Mouse (Mus musculus): ENCODE measurements at regions not wholly inside any gene's neighbourhood (a gene's known extent, or its start where the extent isn't known, plus 50 kb on each side); places are given as distances from the start of the nearest gene placed in this dataset.
"Not testable (repeated sequence)": the region's sequence is repeated elsewhere in the genome, so short reads cannot be mapped to it uniquely, and the experiment has no call there.

DNA sequence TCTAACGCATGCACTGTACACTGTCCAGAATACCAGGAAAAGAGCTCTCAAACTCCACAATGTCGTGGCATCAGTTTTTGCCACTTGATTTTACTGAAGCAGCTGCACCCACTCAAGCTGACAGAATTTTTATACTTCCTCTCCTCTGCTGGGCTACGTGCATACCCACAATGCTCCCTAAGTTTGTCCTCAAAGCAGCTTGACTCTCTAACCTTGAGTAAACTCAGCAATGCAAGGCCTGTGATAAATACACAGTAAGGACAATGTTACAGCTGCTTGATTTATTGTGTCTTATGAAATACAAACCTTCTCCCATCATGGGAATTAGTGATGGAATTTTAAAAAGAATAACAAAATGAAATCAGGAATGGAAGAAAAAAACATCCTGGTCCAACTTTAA is 129.7 kb downstream of the Trmt11 start:
- no peak for DNase-seq (ENCODE audit: low read depth, low spot score)

DNA sequence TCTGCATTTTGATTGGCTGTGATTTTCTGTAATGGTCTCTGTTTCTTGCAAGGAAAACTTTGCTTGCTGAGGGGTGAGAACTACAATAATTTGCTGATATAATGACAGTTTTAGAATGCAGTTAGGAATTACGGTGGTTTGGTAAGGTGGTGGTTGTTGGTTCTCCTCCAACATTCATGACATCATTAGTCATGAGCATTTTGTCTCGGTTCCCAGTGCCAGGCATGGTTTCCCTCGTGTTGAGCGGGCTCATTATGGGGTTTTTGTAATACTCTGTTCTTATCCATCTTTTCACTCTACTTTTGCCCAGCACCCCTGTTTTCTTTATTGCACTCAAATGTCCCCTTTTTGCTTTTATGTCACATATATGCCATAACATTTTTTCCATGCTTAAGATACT is 149.9 kb downstream of the Trmt11 start:
- no peak for DNase-seq (ENCODE audit: low read depth, low spot score)

DNA sequence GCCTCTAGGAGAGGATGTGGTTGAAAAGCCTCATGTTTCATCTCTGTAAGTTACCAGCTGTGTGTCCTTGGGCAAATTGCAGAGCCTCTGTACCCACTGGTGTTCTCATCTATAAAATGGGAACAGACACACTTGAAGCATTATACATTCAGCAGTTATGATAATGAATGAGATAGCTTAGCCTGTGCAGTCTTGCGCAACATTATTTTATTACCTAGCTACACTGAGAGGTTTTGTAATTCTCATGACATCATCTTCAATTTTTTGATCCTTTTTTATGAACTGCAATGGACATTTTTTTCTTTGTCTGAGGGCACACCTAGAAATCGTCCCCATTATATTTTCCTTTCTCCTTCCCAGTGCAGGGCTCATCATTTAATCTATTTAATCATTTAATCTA is 153.5 kb downstream of the Trmt11 start:
- DNase-seq (ENCODE audit: low read depth, low spot score), result no peak

DNA sequence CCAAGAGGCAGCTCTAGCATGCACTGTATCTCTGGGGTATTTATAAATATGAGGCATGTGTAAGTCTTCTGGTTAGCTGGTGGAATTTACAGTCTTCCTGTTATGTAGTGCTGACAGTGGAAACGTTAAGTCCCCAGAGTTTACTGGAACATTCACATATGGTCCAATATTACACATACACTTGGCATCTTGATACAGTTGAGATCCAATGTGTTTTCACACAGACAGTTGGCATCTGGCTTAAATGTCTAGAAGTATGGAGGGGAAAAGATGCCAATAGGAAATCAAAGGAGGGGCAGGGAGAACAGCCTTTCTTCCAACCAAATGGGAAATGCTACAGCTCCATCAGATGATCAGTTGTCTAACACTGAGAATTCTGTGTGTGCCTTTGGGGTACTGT is 154.0 kb downstream of the Trmt11 start:
- DNase-seq (ENCODE audit: low read depth, low spot score), result no peak

DNA sequence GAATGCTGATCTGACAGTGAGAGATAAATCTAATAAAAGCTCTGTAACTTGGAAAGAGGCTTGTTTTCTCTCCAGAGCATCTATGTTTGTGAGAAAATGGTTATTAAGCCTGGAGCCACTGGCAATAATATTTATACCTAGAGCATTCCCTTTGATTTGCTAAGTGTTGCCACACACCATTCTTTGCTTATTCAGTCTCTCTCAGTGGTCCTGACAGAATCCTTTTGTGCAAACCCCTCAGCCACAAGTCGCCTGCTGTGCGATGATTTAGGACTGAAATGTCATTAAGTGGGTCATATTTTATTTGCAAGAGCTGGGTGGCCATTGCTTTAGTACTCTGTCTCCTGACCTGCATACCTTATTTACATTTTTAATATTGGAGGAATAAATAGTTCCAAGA is 160.7 kb downstream of the Trmt11 start:
- DNase-seq (ENCODE audit: low read depth, low spot score), result no peak

DNA sequence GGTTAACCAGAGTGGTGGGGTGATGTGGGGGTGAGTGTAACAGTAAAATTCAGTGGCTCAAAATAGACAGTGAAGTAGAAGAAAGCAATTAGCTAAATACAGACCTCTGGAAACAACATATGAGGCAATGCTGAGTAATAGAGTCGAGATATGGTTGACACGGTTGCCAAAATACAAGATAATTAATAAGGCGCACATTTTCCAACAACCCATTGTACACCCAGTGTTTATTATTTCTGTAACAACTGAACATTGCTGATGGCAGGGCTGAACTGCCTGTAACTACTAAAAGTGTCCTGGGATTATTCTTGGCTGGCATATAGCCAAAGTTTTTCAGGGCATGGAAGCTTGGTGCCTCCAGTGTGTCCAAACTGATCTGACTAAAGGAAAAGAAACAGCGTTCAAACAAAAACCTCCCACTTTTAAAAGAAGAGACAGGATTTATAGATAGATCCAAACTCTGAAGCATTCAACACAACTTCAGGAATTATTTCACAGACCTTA is 174.1 kb downstream of the Trmt11 start:
- no peak for DNase-seq (ENCODE audit: low read depth, low spot score)

DNA sequence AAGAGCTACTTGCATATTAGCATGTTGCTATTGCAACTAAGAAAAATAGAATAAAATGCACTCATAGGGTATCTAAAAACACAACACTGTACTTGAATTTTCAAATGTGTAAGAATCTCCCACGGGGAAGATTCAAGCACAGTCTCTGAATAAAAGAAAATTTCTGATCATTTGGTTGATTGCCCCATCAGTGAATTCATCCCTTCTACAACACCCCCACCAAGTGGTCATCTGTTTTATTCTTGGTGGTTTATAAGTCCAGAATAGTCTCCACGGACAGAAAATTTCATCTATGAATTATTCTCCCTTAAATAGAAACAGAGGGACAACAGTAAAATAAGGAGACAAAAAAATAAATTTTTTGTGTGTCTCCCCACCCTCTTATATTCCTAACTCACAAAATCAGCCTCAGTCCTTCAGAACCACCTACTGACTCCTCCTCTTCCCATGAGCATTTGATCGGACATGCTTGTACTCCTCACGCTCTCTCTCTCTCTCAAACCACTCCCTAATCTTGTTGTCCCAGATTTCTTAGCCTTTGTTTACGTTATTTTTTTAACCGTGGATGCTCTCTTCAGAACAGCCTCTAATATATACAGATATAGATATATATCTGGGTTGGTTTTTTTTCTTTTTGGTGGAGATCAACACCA is 181.0 kb downstream of the Trmt11 start:
- peak; percentile 16 for DNase-seq (ENCODE audit: low read depth, low spot score)

DNA sequence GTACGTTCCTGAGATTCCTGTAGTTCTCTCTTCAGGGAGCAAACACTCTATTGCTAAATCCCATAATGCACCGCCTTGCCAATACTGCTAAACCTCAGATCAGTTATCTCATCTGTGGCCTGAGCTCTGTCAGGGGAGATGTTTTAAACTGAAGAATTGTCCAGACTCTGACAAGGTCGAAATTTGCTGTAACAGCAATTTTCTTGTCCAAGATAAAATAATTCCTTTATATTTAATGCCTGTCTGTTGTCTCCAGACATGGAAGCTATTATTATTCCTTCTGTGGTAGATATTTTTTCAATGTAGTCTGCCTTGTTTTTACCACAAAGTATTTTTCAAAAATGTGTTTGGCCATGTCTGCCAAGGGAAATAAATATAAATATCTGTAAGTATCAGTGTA is 184.2 kb downstream of the Trmt11 start:
- no peak for DNase-seq (ENCODE audit: low read depth, low spot score)

DNA sequence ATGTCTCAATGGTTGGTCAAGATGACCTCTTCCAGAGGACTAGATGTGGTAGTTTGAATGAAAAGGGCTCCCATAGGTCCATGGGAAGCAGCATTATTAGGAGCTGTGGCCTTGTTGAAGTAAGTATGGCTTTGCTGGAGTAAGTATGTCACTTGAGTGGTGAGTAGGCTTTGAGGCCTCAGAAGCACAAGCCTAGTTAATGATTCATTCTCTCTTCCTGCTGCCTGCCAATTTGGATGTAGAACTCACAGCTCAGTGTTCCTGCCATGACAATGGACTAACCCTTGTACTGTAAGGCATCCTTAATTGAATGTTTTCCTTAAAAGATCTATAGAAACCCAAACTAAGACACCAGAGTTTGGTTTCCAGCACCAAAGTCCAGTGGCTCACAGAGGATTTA is 188.8 kb downstream of the Trmt11 start:
- DNase-seq (ENCODE audit: low read depth, low spot score), result no peak

DNA sequence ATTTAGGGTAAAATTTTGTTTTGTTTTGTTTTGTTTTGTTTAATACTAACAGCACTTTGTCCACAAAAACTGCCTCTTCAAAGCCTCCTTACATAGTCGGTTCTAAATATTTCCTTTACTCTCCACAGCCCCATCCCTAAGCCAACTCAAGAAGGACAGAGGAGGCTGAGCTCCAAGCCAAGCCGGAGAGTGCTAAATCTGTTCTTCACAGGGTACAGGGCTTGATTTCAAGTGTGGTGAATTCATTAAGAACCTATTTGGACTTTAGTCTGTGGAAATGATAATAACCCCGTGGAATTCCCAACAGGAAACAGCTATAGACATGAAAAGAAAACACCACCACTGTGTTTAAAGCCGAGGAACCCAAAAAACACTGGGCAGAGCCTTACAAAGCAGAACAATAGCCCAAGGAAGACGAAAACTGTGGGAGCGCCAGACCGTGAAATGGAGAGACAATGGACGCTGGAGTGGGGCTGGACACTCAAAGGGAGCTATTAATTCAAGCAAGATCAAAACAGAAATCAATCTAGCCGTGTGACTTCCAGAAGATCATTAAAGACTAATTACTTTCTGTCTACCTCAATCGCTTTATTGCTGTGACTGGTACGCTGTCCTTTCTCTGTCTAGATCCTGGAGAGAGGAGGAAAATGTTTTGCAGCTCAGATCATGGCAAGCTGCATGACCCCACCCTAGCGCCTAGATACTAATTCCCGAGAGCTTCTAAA is 194.7 kb downstream of the Trmt11 start:
- no peak for DNase-seq (ENCODE audit: low read depth, low spot score)

DNA sequence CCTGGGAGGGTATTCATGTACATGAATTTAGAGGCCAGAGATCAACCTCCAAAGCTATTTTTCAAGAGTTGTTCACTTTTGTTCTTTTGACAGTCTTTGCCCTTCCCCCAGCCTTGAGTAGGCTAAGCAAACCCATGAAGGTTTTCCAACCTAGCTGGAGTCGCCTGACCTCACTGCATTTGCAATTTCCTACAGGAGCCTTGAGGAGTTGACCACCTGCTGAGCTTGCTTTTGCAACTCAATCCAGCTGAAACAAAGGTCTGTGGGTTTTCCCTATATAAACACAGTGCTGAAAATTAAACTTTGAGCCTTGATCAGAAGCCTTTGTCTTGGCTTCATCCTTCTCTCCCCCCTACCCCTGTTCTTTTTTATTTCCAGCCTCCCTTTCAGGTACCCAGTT is 170.2 kb upstream of the Cenpw start:
- no peak for DNase-seq (ENCODE audit: low read depth, low spot score)

DNA sequence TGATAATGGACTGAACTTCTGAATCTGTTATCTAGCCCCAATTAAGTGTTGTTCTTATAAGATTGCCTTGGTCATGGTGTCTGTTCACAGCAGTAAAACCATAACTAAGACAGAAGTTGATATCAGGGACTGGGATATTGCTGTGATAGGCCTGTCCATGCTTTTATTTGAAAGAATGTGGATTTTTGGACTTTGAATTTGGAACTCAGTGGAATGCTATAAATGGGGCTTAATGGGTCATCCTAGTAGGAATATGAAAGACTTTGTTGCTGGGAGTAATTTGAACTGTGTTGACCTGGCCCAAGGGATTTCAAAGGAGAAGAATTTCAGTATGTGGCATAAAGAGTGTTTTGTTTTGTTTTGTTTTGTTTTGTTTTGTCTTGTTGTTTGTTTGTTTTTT is 160.5 kb upstream of the Cenpw start:
- DNase-seq (ENCODE audit: low read depth, low spot score), result not testable (repeated sequence)

DNA sequence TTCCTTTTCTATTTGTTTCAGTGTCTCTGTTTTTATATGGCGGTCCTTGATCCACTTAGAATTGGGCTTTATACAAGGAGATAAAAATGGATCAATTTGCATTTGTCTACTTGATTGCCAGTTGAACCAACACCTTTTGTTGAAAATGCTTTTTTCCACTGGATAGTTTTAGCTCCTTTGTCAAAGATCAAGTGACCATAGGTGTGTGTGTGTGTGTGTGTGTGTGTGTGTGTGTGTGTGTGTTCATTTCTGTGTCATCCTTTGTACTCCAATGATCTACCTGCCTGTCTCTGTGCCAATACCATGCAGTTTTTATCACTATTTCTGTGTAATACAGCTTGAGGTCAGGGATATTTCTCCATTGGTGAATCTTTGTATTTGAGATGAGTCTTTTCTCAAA is 158.7 kb upstream of the Cenpw start:
- DNase-seq (ENCODE audit: low read depth, low spot score), result no peak

DNA sequence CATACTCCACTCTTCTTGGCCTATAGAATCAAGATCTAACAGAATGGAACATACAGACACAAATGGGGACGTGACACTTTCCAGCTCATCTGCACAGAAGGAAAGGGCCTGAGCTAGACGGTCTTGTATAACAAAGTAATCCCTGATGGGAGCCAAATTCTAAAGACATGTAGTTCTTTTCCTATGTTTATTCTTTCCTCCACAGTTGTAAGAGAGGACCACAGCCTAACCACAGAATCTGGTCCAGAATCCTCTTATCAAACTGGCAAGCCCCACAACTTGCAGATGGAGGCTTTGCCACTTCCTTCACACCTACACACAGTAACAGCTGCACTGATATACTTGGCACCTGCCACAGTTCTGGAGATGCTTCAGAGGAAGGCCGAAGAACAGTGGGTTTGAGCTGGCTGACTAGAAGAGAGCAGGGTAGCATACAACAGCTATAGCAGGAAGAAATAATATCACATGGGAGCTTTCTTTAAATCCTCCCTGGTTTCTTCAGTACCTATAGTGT is 142.7 kb upstream of the Cenpw start:
- DNase-seq (ENCODE audit: low read depth, low spot score), result no peak

DNA sequence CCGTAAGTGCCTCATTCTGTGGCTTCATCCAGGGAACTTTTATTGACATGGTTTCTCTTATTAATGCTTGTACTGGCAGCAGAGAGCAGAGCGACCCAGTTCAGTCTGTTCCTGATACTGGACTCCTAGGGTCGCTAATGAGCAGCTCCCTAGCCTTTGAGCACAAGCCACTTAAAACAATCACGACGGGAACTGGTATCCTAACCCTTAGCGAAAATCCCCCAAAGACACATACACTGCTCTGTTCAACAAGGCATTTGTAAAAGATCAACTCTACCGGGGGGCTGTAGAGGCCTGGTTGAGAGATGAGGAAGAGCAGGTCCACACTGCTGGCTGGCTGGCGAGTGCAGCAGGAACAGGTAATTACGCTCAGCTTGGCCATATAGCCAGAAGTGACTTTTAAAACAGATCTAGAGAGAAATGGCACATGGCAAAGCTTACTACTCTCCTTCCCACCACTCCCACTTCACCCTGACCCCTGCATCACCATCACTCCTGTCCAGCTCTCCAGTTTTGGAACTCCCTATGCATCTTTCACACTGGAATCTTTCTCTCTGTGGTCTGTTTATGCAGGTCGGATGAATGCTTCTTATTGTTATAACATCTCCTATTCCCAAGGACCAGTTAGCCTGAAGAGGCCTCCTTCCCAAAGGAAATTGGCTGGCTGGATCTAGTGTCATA is 128.1 kb upstream of the Cenpw start:
- no peak for DNase-seq (ENCODE audit: low read depth, low spot score)

DNA sequence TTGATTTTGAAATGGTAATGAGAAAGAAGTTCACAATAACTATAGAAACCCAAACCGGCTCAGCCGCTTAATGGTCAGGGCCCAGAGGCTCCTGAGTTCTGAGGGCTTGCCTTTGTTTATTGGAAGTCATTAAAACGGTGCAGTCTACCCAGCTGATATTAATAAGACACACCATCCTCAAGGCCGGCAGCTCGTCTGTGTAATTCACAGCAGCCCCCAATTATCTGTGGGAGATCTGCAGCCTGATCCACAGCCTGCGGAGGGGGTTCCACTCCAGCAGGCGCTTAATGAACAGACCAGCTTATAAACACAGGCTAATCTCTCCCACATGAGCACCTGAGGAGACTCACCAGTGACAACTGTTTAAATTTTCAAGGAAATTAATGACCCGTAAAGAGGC is 127.5 kb upstream of the Cenpw start:
- DNase-seq (ENCODE audit: low read depth, low spot score), result no peak

DNA sequence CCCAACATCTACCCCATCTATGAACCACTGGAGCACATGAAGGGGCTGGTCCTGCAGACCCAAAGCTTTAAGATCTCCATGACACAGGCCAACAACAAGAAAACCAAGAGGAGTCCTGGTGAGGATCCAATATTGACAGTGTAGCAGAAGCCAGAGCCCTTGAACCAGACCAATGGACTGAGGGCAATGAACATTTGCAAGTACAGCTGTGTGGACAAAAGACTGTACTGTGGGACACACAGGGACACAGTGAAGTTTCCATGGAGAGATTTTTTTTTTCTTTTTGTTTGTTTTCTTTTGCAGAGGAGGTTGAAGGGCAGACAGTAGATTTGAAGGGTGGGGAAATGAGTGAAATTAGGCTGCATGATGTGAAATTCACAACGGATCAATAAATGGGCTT is 126.5 kb upstream of the Cenpw start:
- DNase-seq (ENCODE audit: low read depth, low spot score), result no peak

DNA sequence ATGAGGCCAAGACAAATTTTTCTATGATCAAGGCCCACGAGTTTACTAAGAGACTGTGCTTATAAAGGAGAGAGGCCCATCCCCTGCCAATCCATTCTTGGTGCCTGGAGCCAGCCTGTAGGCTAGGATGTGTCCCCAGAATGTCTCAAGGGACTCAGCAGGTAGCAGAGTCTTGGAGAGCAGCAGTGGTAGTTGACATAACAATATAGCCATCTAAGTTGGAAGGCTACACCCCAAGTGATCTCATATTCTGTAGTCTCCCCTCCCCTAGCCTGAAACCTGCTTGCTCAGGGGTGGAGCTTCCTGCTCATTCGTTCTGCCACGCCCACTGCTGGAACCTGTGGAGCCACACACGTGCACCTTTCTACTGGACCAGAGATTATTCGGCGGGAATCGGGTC is 95.5 kb upstream of the Cenpw start:
- not testable (repeated sequence) for DNase-seq (ENCODE audit: low read depth, low spot score)

DNA sequence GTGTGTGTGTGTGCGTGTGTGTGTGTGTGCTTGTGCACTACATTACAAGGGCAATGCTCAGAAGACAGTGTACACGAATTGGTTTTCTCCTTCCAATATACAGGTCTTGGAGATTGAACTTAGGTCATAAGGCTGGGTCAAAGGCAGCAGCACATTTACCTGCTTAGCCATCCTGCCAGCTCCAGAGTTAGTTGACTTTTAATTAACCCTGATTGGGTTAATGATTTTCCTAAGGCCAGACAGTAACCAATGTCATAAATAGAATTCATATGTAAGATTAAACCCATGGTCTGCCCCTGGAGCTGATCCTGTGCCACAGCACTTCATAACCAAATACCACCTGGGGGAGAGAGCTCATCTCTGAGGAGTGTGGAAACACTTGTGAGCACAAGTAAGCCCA is 81.3 kb upstream of the Cenpw start:
- DNase-seq (ENCODE audit: low read depth, low spot score), result no peak

DNA sequence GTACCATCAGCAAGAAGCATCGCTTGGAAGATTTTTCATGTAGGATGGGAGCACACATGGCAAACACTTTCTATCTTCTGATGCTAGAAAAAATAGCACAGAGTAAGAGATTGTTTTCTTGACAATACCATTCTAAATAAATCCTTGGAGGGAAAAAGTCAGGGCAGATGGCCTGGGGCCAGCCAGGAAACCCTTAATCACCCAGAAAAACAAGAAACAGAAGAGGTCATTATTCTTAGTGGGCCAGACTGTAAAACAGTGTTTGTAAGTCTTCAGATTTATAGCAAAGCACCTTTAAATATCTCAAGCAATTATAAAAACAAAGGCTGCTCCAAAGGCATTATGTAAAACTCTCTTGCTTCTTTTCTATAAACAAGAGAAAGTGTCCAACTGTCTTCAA is 80.1 kb upstream of the Cenpw start:
- DNase-seq (ENCODE audit: low read depth, low spot score), result no peak

DNA sequence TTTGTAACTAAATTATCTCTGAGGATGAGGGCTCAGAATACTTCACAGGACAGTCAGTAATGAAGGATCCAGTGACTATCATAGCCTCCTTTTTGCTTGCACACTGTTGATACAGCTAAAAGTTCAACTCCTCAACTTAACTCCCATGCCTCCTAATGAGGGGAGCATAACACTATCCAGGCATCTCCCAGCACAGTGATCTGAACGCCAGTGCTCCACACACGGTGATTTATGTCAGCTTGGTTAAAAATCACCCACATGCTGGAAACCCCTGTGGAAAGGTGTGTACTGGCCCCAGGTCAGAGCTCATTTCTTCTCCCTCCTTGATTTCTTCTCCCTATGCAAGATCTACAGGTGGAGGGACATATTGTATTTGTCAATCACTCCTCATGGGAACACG is 79.6 kb upstream of the Cenpw start:
- no peak for DNase-seq (ENCODE audit: low read depth, low spot score)

DNA sequence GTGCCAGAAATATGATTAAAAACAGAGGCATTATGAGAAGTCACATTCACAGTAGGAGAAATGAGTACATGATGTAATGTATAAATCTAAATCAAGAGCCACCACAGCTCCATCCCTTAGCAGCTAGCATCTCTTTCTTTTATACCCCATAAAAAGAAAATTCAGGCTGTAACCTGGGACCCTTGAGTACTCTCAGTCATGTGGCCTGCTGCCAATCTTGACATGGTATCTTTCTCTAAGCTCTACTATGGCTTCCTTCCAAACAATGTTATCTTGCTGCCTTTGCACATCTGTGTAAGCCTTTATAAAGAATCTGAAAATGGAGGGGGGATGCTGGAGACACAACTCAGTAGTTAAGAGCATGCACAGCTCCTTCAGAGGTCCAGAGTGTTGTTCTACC is 78.6 kb upstream of the Cenpw start:
- no peak for DNase-seq (ENCODE audit: low read depth, low spot score)

DNA sequence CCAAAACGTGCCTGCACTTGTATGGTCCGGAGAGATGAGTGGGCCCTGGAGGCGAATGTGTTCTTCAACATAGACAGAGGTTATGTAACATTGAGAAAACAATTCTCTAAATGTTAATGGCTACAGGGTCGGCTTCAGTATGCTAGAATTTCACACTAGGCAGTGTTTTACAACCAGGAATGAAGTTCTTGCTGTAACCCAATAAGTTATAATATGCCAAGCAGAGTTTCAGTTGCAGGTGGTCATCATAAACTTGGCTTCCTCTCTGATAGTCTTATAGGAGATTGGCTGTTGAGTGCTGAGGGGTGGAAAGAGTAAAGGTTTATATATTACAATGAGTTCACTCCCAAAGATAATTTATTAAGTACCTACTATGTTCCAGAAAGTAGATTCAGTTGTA is 64.8 kb upstream of the Cenpw start:
- no peak for DNase-seq (ENCODE audit: low read depth, low spot score)

Data from retina, postnatal 7 days (tissue).